Mouse (Mus musculus): Measurements from ENCODE around the gene Slc4a1. TPM values are rescaled to one million over a fixed set of nuclear protein-coding genes. Genes with fewer than 3 reads are reported as not detected.

Gene Slc4a1
- total RNA-seq, 1 experiment from 2014 or later, result 10.4 TPM

GRCm38 (mm10) chr11:102338561-102338960 is 27.4 kb downstream of the Slc4a1 start:
- ATAC-seq (replicated peaks; ENCODE audit: insufficient number of reproducible peaks, low FRiP score, low TSS enrichment, poor library complexity, severe bottlenecking), result no peak

GRCm38 (mm10) chr11:102337921-102338320 is 28.1 kb downstream of the Slc4a1 start:
- ATAC-seq (replicated peaks; ENCODE audit: insufficient number of reproducible peaks, low FRiP score, low TSS enrichment, poor library complexity, severe bottlenecking), result no peak

DNA sequence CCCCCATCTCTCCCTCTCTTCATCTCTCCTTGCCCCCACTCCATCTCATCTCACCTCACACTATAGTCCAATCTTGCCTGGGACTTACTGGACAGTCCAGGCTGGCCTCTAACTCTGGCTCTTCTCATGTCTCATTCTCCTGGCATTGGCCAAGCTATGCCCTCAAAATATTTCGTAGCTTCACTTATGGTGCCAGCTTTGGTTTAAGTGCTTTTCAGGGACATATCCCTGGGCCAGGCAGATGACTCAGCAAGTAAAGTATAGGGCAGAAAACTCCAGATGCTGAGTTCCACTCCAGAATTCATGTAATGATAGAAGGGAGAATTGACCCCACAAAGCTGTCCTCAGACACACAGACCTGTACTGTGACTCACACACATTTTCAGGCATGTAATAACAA is 29.8 kb downstream of the Slc4a1 start:
- no peak for ATAC-seq (replicated peaks; ENCODE audit: insufficient number of reproducible peaks, low FRiP score, low TSS enrichment, poor library complexity, severe bottlenecking)

- ATAC-seq (replicated peaks; ENCODE audit: insufficient number of reproducible peaks, low FRiP score, low TSS enrichment, poor library complexity, severe bottlenecking), result no peak
Measured at GRCm38 (mm10) chr11:102334973-102335700, 30.9 kb downstream of the Slc4a1 start.

GRCm38 (mm10) chr11:102334010-102334409 is 32.0 kb downstream of the Slc4a1 start:
- ATAC-seq (replicated peaks; ENCODE audit: insufficient number of reproducible peaks, low FRiP score, low TSS enrichment, poor library complexity, severe bottlenecking), result no peak

DNA sequence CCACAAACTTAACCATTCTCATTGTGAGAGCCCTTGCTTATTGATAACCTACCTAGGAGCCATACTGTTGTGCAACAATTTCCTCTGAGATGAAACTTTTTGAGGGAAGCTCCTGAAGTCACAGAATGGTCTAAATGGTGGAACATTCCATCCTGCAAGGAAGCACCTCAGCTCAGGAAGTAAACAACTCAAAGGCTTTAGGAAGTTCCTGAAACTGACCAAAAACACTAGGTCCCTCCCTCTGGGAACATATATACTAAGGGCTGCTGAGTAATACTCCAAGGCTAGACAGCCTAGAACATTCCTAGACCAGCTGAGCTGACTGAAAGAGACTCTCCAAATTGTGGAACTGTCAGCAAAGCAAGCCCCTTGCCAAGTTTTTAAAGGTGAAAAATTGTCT is 32.9 kb downstream of the Slc4a1 start:
- no peak for ATAC-seq (replicated peaks; ENCODE audit: insufficient number of reproducible peaks, low FRiP score, low TSS enrichment, poor library complexity, severe bottlenecking)

- no peak for ATAC-seq (replicated peaks; ENCODE audit: insufficient number of reproducible peaks, low FRiP score, low TSS enrichment, poor library complexity, severe bottlenecking)
Measured at GRCm38 (mm10) chr11:102331806-102332205, 34.2 kb downstream of the Slc4a1 start.

- no peak for ATAC-seq (replicated peaks; ENCODE audit: insufficient number of reproducible peaks, low FRiP score, low TSS enrichment, poor library complexity, severe bottlenecking)
Measured at GRCm38 (mm10) chr11:102330039-102330438, 36.0 kb downstream of the Slc4a1 start.

DNA sequence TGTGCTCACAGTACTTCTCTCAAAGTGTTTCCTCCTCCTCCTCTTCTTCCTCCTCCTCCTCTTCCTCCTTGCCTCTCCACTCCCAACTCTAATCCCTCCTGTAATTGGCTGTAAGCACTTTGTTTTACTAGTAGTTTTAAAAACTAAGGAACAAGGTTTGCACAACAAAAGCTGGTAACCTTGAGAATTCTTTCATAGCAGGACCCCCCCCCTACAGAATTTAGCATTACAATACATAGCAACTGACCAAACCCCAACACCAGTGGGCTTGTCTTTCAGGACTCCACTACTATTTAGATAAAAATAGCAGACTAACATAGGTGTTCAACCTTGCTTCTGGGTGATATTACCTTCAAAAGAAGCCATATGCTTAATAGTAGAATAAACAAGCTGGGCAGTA is 36.5 kb downstream of the Slc4a1 start:
- ATAC-seq (replicated peaks; ENCODE audit: insufficient number of reproducible peaks, low FRiP score, low TSS enrichment, poor library complexity, severe bottlenecking), result no peak

DNA sequence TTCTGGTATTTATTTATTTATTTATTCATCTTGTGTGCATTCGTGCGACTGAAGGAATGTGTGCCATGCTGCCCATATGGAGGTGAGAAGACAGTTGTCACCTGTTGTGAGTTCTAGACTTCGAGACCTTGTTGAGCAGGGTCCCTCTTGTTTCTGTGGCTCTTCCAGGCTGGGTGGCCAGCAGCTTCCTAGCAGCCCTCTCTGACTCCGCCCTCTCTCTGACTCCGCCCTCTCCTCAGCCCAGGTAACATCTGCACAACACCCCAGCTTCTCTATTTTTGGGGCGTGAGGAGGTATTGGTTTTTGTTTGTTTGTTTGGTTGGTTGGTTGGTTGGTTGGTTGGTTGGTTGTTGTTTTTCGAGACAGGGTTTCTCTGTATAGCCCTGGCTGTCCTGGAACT is 38.2 kb downstream of the Slc4a1 start:
- no peak for ATAC-seq (replicated peaks; ENCODE audit: insufficient number of reproducible peaks, low FRiP score, low TSS enrichment, poor library complexity, severe bottlenecking)

DNA sequence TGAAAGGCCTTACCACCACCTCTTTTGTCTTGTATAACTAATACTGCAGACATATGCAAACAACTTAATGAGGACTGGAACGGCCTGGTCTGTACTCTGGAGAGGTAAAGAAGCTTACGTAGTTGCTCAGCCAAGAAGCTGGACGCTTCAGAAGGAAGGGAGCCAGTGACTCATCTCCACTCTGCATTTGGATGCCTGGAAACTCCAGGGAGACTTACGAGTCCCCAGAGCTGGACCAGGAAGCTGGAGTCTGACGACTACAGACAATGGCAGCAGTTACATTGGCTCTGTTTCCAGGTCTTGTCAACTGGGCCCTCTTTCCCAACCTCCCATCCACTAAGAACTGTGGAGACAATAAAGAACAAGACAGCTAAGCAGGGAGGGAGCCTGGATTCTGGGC is 38.8 kb downstream of the Slc4a1 start:
- no peak for ATAC-seq (replicated peaks; ENCODE audit: insufficient number of reproducible peaks, low FRiP score, low TSS enrichment, poor library complexity, severe bottlenecking)

DNA sequence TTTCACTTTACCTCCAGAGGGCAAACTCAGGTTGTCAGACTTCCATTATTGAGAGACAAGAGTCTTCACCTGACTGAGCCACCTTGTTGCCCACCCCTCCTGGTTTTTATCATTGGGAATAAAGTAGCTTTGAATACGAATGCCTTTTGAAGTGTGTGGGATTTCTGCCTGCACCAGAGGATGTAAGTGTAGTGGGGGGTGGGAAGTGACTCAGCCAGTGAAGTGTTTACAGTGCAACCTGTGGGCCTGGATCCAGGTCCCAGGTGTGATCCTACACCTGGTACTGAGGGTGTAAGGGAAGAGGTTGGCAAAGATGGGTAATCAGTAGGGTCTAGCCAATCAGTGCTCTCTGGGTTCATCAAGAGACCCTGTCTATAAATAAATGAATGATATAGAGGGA is 42.5 kb downstream of the Slc4a1 start:
- ATAC-seq (replicated peaks; ENCODE audit: insufficient number of reproducible peaks, low FRiP score, low TSS enrichment, poor library complexity, severe bottlenecking), result no peak

DNA sequence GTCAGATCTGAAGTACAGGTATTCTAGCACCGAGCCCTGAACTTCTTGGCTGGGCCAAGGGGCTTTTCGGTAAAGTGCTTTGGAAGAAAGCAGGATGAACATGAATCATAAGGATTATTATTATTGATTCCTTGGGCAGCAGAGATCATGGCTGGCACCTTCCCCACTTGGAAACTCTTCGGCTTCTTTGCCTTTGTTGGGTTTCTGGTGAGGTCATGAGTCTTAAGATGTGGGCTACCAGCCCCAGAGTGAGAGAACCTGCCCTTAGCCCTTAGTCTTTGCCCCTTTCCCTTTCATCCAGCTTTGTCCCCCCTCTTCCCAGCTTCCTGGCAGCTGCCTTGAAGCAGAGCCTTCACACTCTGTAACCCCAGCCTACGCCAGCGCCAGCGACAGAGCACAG is 44.1 kb downstream of the Slc4a1 start:
- ATAC-seq (replicated peaks; ENCODE audit: insufficient number of reproducible peaks, low FRiP score, low TSS enrichment, poor library complexity, severe bottlenecking), result no peak

DNA sequence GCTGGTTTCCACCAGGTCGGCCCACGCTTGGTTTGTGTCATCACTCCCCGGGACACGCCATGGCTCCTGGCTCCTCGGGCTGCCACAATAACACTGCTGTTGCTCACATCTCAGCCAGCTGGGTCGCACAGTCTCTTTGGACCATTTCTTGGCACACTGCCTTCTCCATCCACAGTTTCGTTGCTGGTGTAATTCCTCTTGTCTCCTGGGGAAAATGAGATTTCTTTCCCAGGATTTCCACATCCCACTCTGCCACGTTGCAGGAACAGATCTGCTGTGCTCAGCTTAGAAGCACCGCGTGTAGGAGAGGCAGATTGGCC is 45.4 kb downstream of the Slc4a1 start:
- ATAC-seq (replicated peaks; ENCODE audit: insufficient number of reproducible peaks, low FRiP score, low TSS enrichment, poor library complexity, severe bottlenecking), result no peak

- ATAC-seq (replicated peaks; ENCODE audit: insufficient number of reproducible peaks, low FRiP score, low TSS enrichment, poor library complexity, severe bottlenecking), result 0 out of 2 replicates have a peak, but pooled peaks have one; percentile 32
Measured at GRCm38 (mm10) chr11:102319941-102320685, 45.9 kb downstream of the Slc4a1 start.

DNA sequence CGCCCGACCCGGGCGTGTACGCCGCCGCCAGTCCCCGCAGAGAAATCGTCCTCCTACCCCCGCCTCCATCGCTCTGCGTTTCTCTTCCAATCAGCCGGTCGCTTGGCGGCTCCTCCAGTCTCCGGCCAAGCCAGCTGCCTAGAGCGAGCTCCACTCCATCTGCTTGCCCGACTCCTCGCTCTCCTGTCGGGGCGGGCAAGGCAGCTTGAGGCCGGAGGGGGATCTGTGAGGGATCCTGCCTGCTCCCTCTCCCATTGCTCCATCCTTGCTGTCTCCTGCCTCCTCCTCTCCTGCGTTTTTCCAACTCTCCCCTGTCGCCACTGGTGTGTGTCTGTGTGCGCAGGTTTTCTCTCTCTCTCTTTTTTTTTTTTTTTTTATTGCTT is 46.6 kb downstream of the Slc4a1 start, which contains the start of gene Ubtf:
Ubtf (minus strand) TSS at position 333 of the 383 bp plus-strand sequence.
- peak; percentile 29 for ATAC-seq (replicated peaks; ENCODE audit: insufficient number of reproducible peaks, low FRiP score, low TSS enrichment, poor library complexity, severe bottlenecking)

DNA sequence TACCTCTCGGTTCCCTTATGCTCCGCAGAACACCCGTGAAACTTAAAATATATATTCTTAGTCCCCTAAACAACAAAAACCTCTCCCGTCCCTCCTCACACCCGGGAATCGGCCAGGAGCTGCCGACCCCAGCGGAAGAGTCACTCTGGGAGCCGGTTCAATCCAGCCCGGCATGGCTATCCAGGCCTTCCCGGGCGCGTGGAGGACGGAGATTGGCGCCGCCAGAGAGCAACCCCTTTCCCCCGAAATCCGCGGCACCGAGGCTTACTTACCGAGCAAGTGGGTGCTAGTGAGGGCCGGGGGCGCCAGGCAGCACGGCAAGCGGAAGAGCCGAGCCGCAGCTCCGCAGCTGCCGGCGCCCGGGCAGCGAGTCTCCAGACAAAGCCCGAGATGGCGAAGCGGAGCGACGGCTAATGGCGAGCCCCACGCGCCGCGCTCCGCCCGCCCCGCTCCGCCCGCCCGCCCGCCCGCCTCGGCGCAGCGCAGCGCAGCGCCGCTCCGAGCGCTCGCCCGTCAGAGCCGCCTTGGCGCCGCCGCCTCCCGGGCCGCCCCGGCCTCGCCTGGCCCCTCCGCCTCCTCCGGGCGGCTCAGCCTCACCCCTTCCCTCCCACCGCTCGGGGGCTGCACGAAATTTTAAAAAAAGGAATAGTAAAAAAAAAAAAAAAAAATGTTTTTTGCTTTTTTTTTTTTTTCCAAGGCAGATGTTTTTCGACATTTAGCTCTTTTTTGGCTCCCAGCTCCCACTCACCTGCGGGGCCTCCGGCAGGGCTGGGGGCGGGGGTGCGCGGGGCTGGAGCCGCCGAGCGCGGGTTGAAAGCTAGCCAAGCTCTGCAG is 47.2 kb downstream of the Slc4a1 start:
- ATAC-seq (replicated peaks; ENCODE audit: insufficient number of reproducible peaks, low FRiP score, low TSS enrichment, poor library complexity, severe bottlenecking), result no peak

- ATAC-seq (replicated peaks; ENCODE audit: insufficient number of reproducible peaks, low FRiP score, low TSS enrichment, poor library complexity, severe bottlenecking), result no peak
Measured at GRCm38 (mm10) chr11:102317901-102318575, 48.0 kb downstream of the Slc4a1 start.

GRCm38 (mm10) chr11:102317298-102317900 is 48.6 kb downstream of the Slc4a1 start:
- ATAC-seq (replicated peaks; ENCODE audit: insufficient number of reproducible peaks, low FRiP score, low TSS enrichment, poor library complexity, severe bottlenecking), result no peak
